Mouse (Mus musculus) G1E (cell line): ENCODE measurements around the gene 4930467E23Rik.
"Not testable (repeated sequence)": the region's sequence is repeated elsewhere in the genome, so short reads cannot be mapped to it uniquely, and the experiment has no call there.

Experiments used
- CTCF ChIP-seq: IDR thresholded peaks from 2 replicates; pipeline ENCODE4 v1.5.1; 2012; ENCODE audit warnings: low read depth, low read length, inconsistent platforms, mixed read lengths
- GATA1 ChIP-seq: IDR thresholded peaks from 2 replicates; pipeline ENCODE4 v1.6.1; 2012; ENCODE audit warnings: borderline replicate concordance, low read length, inconsistent platforms, mixed read lengths
- GATA2 ChIP-seq: IDR thresholded peaks from 2 replicates; pipeline ENCODE4 v1.6.1; 2012; ENCODE audit warnings: low read depth, low read length, inconsistent platforms, borderline replicate concordance
- POLR2AphosphoS5 ChIP-seq: IDR thresholded peaks from 2 replicates; pipeline ENCODE4 v1.6.1; 2012; ENCODE audit warnings: low read depth, low read length, inconsistent platforms; ENCODE audit not compliant: insufficient replicate concordance
- TAL1 ChIP-seq: conservative IDR thresholded peaks from 2 replicates; pipeline ENCODE4 v1.6.1; 2012; ENCODE audit warnings: low read depth, low read length, inconsistent platforms, mixed read lengths

DNA sequence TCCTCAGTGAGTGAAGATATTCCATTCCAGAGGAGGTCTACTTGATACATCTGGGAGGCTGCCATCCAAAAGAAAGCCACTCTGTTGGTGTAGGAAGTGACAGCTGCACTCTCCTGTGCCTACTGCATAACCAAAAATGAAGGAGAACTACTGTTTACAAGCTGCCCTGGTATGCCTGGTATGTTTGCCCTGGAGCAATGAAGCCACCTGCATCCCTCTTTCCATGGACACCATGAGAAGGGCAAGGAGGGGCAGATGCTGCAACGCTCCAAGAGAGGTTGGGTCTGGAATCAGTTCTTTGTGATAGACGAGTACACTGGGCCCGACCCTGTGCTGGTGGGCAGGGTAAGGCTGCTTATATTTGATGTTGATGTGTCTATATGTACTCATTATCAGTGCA, 47.1 kb upstream of the 4930467E23Rik start:
- TF ChIP-seq GATA1, TAL1, CTCF, GATA2, POLR2AphosphoS5: not testable (repeated sequence)
